Mouse (Mus musculus) liver, embryonic 11.5 days (tissue): ENCODE measurements around the gene Mbnl2. TPM values are rescaled to one million over a fixed set of nuclear protein-coding genes. Genes with fewer than 3 reads are reported as not detected.

Source experiments
- ATAC-seq: fragments of 200-750 bp; cut with Nextera tagmentation; replicated peaks from 2 replicates; pipeline ENCODE4 v1.8.0; 2017; ENCODE audit warnings: moderate number of reproducible peaks, mild to moderate bottlenecking, moderate TSS enrichment, moderate library complexity; ENCODE audit not compliant: low FRiP score
- DNase-seq: peaks from one replicate; pipeline ENCODE4 v3.0.0-alpha.2; 2017; ENCODE audit warnings: low spot score
- H3K27ac ChIP-seq: fragments of 300-500 bp; sonication (generic); 2 replicates; pipeline ENCODE4 v1.5.1; 2014; ENCODE audit warnings: mild to moderate bottlenecking, low read depth, low read length, control low read depth
- H3K27me3 ChIP-seq: fragments of 300-500 bp; sonication (generic); replicated peaks from 2 replicates; pipeline ENCODE4 v1.6.1; 2014; ENCODE audit warnings: low read length, mixed read lengths; ENCODE audit not compliant: control insufficient read depth, insufficient read depth
- H3K36me3 ChIP-seq: fragments of 300-500 bp; sonication (generic); 2 replicates; pipeline ENCODE4 v1.6.1; 2014; ENCODE audit warnings: mild to moderate bottlenecking, low read length, moderate library complexity, mixed read lengths; ENCODE audit not compliant: control insufficient read depth, insufficient read depth
- H3K4me1 ChIP-seq: fragments of 300-500 bp; sonication (generic); replicated peaks from 2 replicates; pipeline ENCODE4 v1.6.1; 2014; ENCODE audit warnings: low read length, mixed read lengths; ENCODE audit not compliant: control insufficient read depth, insufficient read depth
- H3K4me2 ChIP-seq: fragments of 300-500 bp; sonication (generic); 2 replicates; pipeline ENCODE4 v1.6.1; 2014; ENCODE audit warnings: mild to moderate bottlenecking, control low read depth, moderate library complexity
- H3K4me3 ChIP-seq: fragments of 300-500 bp; sonication (generic); 2 replicates; pipeline ENCODE4 v1.5.1; 2014; ENCODE audit warnings: low read depth, low read length, control low read depth
- H3K9ac ChIP-seq: fragments of 300-500 bp; sonication (generic); 2 replicates; pipeline ENCODE4 v1.6.1; 2014; ENCODE audit warnings: low read depth, low read length, control low read depth
- H3K9me3 ChIP-seq: fragments of 300-500 bp; sonication (generic); 2 replicates; pipeline ENCODE4 v1.6.1; 2016; ENCODE audit warnings: low read length, inconsistent platforms, mixed read lengths; ENCODE audit not compliant: control insufficient read depth
- WGBS: fragments of 180-500 bp; shearing (Covaris S2); extraction: QIAGEN DNeasy Blood & Tissue Kit; methylation state at CpG from one replicate; pipeline ENCODE4 v1.1.7; 2014; 5-methylcytosine and 5-hydroxymethylcytosine counted together
- polyA plus RNA-seq: library from polyadenylated mRNA; unstranded; fragments of >200 nt; fragmentation: Nextera tagmentation; extraction: Ambion mirVana; gene quantifications from 2 replicates; pipeline ENCODE4 v1.2.1, GENCODE M21; 2014

Gene Mbnl2
- polyA plus RNA-seq, 1 experiment from 2014 or later: 38.2 TPM

DNA sequence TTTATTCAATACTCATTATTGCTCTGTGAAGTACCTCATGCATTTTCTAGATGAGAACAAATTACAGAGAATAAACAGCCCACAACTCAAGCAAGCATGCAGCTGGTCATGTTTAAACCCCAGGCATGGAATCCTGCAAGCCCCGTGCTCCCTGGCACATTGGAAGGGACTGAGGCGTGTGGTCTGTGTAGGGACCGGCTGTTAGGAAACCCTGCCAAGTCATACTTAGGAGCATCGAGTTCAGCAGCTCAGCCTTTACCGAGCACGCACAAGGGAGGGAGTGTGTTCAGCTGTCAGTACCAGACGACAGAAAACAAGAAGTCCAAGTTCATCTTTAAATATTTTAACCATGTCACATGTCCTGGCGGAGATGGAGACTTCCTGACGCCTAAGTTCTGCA is 141.4 kb downstream of the Mbnl2 start:
- no peaks in the 10 kb centered on the region for H3K27me3 ChIP-seq
- H3K4me2 ChIP-seq: no peak overlapping the region
- H3K36me3 ChIP-seq: no peaks in the 10 kb centered on the region; the same call in 1 of the 2 replicates
- 86% methylated on average over 9 of the region's 9 CpGs for WGBS
- ATAC-seq (no peak), DNase-seq (no peak)
- H3K4me1 ChIP-seq: no peaks in the 10 kb centered on the region
- H3K4me3 ChIP-seq: no peak overlapping the region
- H3K27ac ChIP-seq: no peak overlapping the region
- no peak overlapping the region for H3K9ac ChIP-seq
- H3K9me3 ChIP-seq: no peaks in the 10 kb centered on the region

DNA sequence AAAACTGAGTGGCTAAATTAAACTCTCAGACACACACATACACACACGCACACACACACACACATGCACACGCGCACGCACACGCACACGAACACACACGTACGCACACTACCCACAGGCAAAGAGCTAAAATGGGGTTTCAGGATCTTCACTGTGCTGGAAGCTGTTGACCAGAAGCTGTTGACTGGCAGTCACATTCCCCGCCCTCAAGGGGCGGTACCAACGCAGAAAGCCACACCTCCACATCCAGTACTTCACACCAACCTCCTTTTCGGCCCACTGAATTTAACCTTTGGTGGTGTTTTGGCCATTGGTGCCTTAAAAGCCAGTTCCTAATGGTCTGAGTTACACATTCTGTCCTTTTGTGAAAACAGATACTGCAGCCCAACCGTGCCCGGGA is 143.5 kb downstream of the Mbnl2 start:
- Histone ChIP-seq H3K9me3 (no peaks in the 10 kb centered on the region), H3K4me1 (no peaks in the 10 kb centered on the region), H3K9ac (no peak overlapping the region), H3K4me2 (no peak overlapping the region), H3K36me3 (0 out of 2 replicates have a peak, but pooled peaks cover 2% of the 10 kb centered on the region), H3K4me3 (no peak overlapping the region), H3K27me3 (no peaks in the 10 kb centered on the region), H3K27ac (no peak overlapping the region)
- 75% methylated on average over 14 of the region's 14 CpGs for WGBS
- no peak for ATAC-seq
- no peak for DNase-seq

DNA sequence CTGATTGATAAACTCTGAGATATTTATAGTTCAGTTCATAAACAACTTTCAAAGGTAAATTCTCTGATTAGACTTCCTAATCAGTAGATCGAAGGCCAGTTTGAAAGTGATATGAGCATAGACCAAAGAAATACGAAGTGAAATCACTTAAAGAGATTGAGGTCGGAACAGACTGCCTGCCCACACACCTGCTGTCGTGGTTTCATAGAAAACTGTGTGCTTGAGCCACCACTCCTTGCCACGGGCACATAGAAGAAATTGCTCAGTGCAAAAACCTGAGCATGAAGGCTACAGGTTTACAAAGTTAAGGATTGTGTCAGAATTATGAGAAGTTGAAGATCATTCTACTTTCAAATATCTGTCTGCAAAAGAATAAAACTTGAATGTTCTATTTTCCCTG is 153.0 kb downstream of the Mbnl2 start:
- H3K4me2 ChIP-seq: no peak overlapping the region
- no peak for DNase-seq
- no peak overlapping the region for H3K4me3 ChIP-seq
- H3K27ac ChIP-seq: no peak overlapping the region
- no peaks in the 10 kb centered on the region for H3K4me1 ChIP-seq
- WGBS: 82% methylated on average over 5 of the region's 5 CpGs
- H3K9me3 ChIP-seq: peaks cover 5% of the 10 kb centered on the region; the same call in 1 of the 2 replicates
- no peaks in the 10 kb centered on the region for H3K27me3 ChIP-seq
- no peak for ATAC-seq
- H3K36me3 ChIP-seq: peaks cover 22% of the 10 kb centered on the region
- no peak overlapping the region for H3K9ac ChIP-seq

DNA sequence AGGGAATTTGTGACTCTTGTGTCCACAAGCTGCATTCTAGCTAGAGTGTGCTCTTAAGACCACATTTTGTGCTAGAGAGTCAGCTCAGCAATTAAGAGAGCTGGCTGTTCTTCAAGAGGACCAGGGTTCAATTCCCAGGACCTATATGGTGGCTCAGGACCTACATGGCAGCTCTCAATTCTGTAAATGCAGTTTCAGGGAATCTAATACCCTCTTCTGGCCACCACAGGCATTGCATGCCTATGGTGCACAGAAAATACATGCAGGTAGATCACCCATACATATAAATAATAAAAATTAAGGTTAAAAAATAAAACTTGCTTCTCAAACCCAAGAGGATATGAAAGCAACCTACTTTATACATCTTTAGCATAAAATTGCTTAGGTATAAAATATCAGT is 157.3 kb downstream of the Mbnl2 start:
- DNase-seq: peak; percentile 19
- no peak overlapping the region for H3K9ac ChIP-seq

DNA sequence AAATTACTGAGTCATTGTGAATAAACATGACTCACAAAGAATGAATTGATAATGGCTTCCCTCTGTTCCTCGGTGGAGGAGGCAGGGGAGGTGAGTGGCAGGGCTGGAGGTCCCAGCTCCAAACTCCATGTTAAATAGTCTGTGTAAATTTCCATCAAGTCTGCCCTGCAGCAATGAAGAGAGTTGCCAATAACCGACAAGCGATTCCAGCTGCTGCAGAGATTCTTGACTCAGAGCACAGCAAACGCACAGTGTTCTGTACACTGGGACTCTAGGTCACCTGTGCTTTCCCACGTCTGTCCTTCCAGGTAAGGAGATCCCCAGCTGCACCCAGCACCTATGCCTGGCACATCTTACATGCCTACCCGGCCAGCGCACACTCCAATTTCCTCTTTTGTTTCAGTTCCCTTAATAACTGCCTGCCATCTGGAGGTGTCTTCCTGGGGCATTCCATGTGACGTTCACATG is 158.5 kb downstream of the Mbnl2 start:
- ATAC-seq (no peak), DNase-seq (peak; percentile 29)
- Histone ChIP-seq H3K27me3 (no peaks in the 10 kb centered on the region), H3K9ac (no peak overlapping the region), H3K27ac (no peak overlapping the region), H3K4me3 (no peak overlapping the region), H3K9me3 (no peaks in the 10 kb centered on the region), H3K4me1 (no peaks in the 10 kb centered on the region), H3K4me2 (no peak overlapping the region), H3K36me3 (no peaks in the 10 kb centered on the region)
- 74% methylated on average over 8 of the region's 8 CpGs for WGBS

More for the DNA sequence above, 157.3 kb downstream of the Mbnl2 start:
- no peak for ATAC-seq
- Histone ChIP-seq H3K27ac (no peak overlapping the region), H3K27me3 (no peaks in the 10 kb centered on the region), H3K9me3 (no peaks in the 10 kb centered on the region), H3K36me3 (no peaks in the 10 kb centered on the region), H3K4me3 (no peak overlapping the region), H3K4me2 (no peak overlapping the region), H3K4me1 (no peaks in the 10 kb centered on the region)

DNA sequence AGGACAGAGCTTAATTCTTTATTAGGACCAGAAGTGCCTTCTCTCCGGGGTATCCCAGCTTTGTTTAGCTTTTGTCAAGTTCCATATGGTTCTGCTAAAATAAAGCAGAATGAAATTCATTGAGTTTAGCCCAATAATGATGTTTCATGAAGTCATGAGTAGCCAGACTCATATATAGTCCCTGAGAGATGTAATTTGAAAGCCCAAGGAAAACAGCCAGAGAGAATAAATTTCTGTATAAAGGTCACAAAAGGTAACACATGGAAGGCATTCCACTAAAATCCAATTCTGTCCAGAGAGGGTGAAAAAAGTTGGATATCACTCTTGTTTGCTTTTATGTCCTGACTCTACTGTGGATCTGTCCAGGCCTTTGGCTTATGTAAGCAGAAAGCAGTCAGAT is 159.4 kb downstream of the Mbnl2 start:
- H3K9me3 ChIP-seq: no peaks in the 10 kb centered on the region
- ATAC-seq: no peak
- WGBS: 76% methylated on average over 1 of the region's 1 CpGs
- no peak overlapping the region for H3K27ac ChIP-seq
- peak; percentile 3 for DNase-seq
- H3K27me3 ChIP-seq: no peaks in the 10 kb centered on the region
- no peak overlapping the region for H3K4me3 ChIP-seq
- no peaks in the 10 kb centered on the region for H3K36me3 ChIP-seq
- H3K4me2 ChIP-seq: no peak overlapping the region
- H3K9ac ChIP-seq: no peak overlapping the region
- H3K4me1 ChIP-seq: no peaks in the 10 kb centered on the region

DNA sequence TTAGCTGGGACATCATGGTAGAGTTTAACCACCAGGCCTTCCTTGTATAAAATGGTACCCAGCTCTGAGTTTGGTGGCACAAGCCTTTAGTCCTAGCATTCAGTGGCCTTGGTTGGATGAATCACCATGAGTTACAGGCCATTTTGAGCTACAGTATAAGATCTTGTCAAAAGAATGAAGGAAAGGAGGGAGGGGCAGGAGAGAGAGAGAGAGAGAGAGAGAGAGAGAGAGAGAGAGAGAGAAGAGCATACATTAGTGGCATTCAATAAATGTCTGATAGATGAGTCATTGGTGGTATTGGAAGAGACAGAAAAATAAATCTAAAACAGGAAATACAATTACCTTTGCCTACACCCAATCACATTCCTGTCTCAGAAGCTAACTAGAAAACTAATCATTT is 165.2 kb downstream of the Mbnl2 start:
- no peak for DNase-seq
- Histone ChIP-seq H3K36me3 (no peaks in the 10 kb centered on the region), H3K4me2 (no peak overlapping the region), H3K4me1 (no peaks in the 10 kb centered on the region), H3K27ac (no peak overlapping the region), H3K9ac (no peak overlapping the region), H3K27me3 (no peaks in the 10 kb centered on the region), H3K9me3 (no peaks in the 10 kb centered on the region), H3K4me3 (no peak overlapping the region)
- ATAC-seq: no peak

DNA sequence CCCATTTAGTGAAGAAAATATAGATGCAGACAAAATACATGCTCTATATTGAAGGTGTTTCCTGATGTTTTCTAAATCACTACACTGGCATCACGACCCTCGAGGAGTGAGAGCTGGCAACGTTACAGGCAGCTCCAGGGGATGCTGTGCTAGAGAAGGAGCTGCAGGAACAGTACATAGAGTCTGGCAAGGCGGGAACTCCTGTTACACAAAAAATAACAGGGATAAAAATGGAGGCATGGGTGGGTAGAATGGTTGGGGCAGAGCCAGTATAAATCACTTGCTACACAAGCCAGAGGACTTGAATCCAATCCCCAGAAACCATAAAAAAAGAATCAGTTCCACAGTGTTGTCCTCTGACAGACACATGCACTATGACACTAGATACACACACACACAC is 165.8 kb downstream of the Mbnl2 start:
- H3K4me3 ChIP-seq: no peak overlapping the region
- no peak for ATAC-seq
- H3K9me3 ChIP-seq: no peaks in the 10 kb centered on the region
- H3K4me1 ChIP-seq: no peaks in the 10 kb centered on the region
- DNase-seq: no peak
- 72% methylated on average over 4 of the region's 4 CpGs for WGBS
- H3K36me3 ChIP-seq: no peaks in the 10 kb centered on the region
- no peaks in the 10 kb centered on the region for H3K27me3 ChIP-seq
- no peak overlapping the region for H3K27ac ChIP-seq
- H3K9ac ChIP-seq: no peak overlapping the region
- no peak overlapping the region for H3K4me2 ChIP-seq

DNA sequence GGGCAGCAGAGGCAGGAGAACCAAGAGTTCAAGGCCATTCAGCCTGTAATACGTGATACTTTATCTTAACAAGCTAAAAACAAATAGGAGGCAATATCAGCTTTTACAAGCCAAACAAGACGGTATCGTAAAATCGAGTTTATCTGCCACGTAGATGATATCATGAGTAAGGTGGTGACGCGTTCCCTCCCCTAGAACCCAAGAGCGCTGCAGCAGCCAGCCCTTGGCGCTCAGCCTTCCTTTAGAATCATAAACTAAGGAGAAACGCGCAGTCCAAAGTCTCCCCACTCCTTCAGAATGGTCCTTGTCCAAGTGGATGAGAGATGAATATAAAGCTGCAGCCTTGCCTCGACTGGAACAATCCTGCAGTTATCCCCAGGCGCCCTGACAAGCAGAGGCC is 166.4 kb downstream of the Mbnl2 start:
- no peak overlapping the region for H3K4me2 ChIP-seq
- H3K27ac ChIP-seq: no peak overlapping the region
- H3K9me3 ChIP-seq: no peaks in the 10 kb centered on the region
- no peak overlapping the region for H3K9ac ChIP-seq
- no peaks in the 10 kb centered on the region for H3K27me3 ChIP-seq
- 85% methylated on average over 13 of the region's 13 CpGs for WGBS
- no peak for DNase-seq
- no peaks in the 10 kb centered on the region for H3K36me3 ChIP-seq
- ATAC-seq: no peak
- no peak overlapping the region for H3K4me3 ChIP-seq
- no peaks in the 10 kb centered on the region for H3K4me1 ChIP-seq
